Mouse (Mus musculus) midbrain, postnatal 0 days (tissue): ENCODE results near the gene C2cd4a. TPM values are rescaled to one million over a fixed set of nuclear protein-coding genes. Genes with fewer than 3 reads are reported as not detected.

Source experiments
- ATAC-seq: fragments of 200-750 bp; cut with Nextera tagmentation; 2 replicates; pipeline ENCODE4 v1.8.0; 2017; ENCODE audit warnings: moderate number of reproducible peaks, mild to moderate bottlenecking, moderate TSS enrichment, moderate library complexity; ENCODE audit not compliant: low FRiP score
- DNase-seq: peaks from one replicate; pipeline ENCODE4 v3.0.0-alpha.2; 2015; ENCODE audit warnings: low spot score
- H3K27ac ChIP-seq: fragments of 300-500 bp; sonication (generic); 2 replicates; pipeline ENCODE4 v1.5.1; 2014; ENCODE audit warnings: low read depth, mild to moderate bottlenecking, low read length, mixed read lengths
- H3K27me3 ChIP-seq: fragments of 300-500 bp; sonication (generic); 2 replicates; pipeline ENCODE4 v1.6.1; 2014; ENCODE audit warnings: low read length, control low read depth, mixed read lengths; ENCODE audit not compliant: insufficient read depth
- H3K36me3 ChIP-seq: fragments of 300-500 bp; sonication (generic); 2 replicates; pipeline ENCODE4 v1.6.1; 2014; ENCODE audit warnings: low read length, control low read depth, mixed read lengths; ENCODE audit not compliant: insufficient read depth
- H3K4me1 ChIP-seq: fragments of 300-500 bp; sonication (generic); 2 replicates; pipeline ENCODE4 v1.6.1; 2014; ENCODE audit warnings: mild to moderate bottlenecking, control low read depth, antibody characterized with exemption, low read length, mixed read lengths; ENCODE audit not compliant: insufficient read depth
- H3K4me2 ChIP-seq: fragments of 300-500 bp; sonication (generic); 2 replicates; pipeline ENCODE4 v1.6.1; 2014; ENCODE audit warnings: low read depth, mild to moderate bottlenecking, low read length, mixed read lengths; ENCODE audit not compliant: poor library complexity, severe bottlenecking
- H3K4me3 ChIP-seq: fragments of 300-500 bp; sonication (generic); 2 replicates; pipeline ENCODE4 v1.5.1; 2014; ENCODE audit warnings: low read depth, mild to moderate bottlenecking, low read length, moderate library complexity
- H3K9ac ChIP-seq: fragments of 300-500 bp; sonication (generic); replicated peaks from 2 replicates; pipeline ENCODE4 v1.6.1; 2014; ENCODE audit warnings: mild to moderate bottlenecking, low read length, moderate library complexity, mixed read lengths; ENCODE audit not compliant: poor library complexity, severe bottlenecking
- H3K9me3 ChIP-seq: fragments of 300-500 bp; sonication (generic); 2 replicates; pipeline ENCODE4 v1.6.1; 2016; ENCODE audit warnings: low read length, control low read depth
- CTCF ChIP-seq: IDR thresholded peaks from 2 replicates; pipeline ENCODE4 v1.5.1; 2016; ENCODE audit warnings: antibody characterized with exemption, mild to moderate bottlenecking
- WGBS: fragments of 180-500 bp; shearing (Covaris S2); extraction: QIAGEN DNeasy Blood & Tissue Kit; methylation state at CpG from one replicate; pipeline ENCODE4 v1.1.7; 2014; 5-methylcytosine and 5-hydroxymethylcytosine counted together
- polyA plus RNA-seq: library from polyadenylated mRNA; unstranded; fragments of >200 nt; fragmentation: Nextera tagmentation; extraction: Ambion mirVana; gene quantifications from 2 replicates; pipeline ENCODE4 v1.2.1, GENCODE M21; 2015
- total RNA-seq: library from RNA; depleted of rRNA; stranded (reverse); fragments of >200 nt; gene quantifications from 2 replicates; pipeline ENCODE4 v1.2.3, GENCODE M21; 2014

Gene C2cd4a
- total and polyA plus RNA-seq, 2 experiments from 2014 or later, result 0.68 to 0.71 TPM

DNA sequence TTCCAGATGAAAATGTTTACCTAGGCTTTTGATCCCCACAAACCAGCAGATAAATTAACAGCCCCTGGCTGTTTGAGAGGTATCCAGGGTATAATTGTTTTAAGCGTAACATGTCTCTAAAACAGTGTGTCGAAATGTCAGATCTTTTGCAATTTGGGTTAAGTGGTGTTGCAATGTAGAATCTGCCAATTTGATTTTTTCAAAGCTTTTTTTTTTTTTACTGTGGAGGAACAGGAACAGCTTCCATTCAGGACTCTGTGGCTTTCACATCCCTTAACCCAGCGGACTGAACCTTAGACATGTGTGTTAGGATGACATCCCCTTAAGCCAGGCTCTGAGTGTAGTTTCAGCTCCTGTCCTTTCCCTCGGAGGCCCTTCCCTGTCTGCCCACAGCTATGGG is 12.9 kb upstream of the C2cd4a start:
- no peak overlapping the region for H3K27ac ChIP-seq
- 0 out of 2 replicates have a peak, but pooled peaks cover 3% of the 10 kb centered on the region for H3K4me1 ChIP-seq
- H3K36me3 ChIP-seq, result no peaks in the 10 kb centered on the region
- no peak overlapping the region for H3K9ac ChIP-seq
- no peak overlapping the region for H3K4me2 ChIP-seq
- no peaks in the 10 kb centered on the region for H3K27me3 ChIP-seq
- DNase-seq (no peak), ATAC-seq (no peak)
- no peak overlapping the region for H3K4me3 ChIP-seq
- WGBS, result 77% methylated on average over 4 of the region's 4 CpGs
- H3K9me3 ChIP-seq, result no peaks in the 10 kb centered on the region
- no peak for TF ChIP-seq CTCF

GRCm38 (mm10) chr9:67842797-67843196 is 10.7 kb upstream of the C2cd4a start:
- Histone ChIP-seq H3K4me1 (0 out of 2 replicates have a peak, but pooled peaks cover 3% of the 10 kb centered on the region), H3K4me3 (no peak overlapping the region), H3K27me3 (no peaks in the 10 kb centered on the region), H3K36me3 (no peaks in the 10 kb centered on the region), H3K9ac (no peak overlapping the region), H3K27ac (no peak overlapping the region), H3K9me3 (no peaks in the 10 kb centered on the region), H3K4me2 (no peak overlapping the region)
- no peak for TF ChIP-seq CTCF
- ATAC-seq (no peak), DNase-seq (no peak)
- 67% methylated on average over 5 of the region's 5 CpGs for WGBS

DNA sequence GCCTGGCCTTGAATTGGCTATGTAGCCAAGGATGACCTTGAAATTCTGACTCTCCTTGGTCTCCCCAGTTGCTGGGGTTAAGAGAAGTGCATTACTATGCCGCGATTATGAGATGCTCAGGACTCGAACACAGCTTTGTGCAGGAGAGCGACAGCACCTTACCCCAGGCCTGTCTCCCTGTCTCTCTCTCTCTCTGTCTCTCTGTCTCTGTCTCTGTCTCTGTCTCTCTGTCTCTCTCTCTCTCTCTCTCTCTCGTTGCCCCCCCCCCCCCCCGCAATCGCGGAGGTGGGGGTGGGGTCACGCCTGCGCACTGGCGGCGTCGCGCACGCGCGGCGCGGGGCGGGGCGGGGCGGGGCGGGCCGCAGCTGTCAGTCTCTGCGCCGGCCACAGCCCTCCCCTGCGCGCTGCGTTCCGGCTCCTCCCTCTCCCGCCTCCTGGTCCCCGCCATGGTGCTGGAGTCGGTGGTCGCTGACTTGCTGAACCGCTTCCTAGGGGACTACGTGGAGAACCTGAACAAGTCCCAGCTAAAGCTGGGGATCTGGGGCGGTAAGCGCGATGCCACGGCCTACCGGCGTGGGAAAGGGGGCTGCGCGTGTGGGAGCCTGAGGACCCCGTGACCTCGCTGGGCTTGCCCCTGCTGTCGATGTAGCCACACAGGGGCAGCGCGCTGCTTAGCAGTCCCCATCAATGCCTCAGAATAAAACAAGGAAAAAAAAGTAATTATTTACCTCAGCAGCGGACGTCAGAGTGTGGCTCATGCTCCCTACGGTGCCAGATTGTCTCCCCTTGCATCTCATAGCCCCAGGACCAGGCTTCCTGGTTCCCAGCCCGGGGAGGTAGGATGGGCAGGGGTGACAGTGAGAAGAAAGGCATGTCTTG is 8.1 kb upstream of the C2cd4a start, which contains the start of gene Vps13c:
Gene Vps13c, plus strand, starts transcription at position 416 of the 879 bp plus-strand sequence.
- Histone ChIP-seq H3K9me3 (no peaks in the 10 kb centered on the region), H3K4me1 (0 out of 2 replicates have a peak, but pooled peaks cover 3% of the 10 kb centered on the region), H3K27ac (peak within 1 kb of the TSS; percentile 66), H3K36me3 (no peaks in the 10 kb centered on the region), H3K4me3 (peak within 1 kb of the TSS; percentile 69), H3K27me3 (no peaks in the 10 kb centered on the region), H3K4me2 (peak within 1 kb of the TSS; percentile 92), H3K9ac (peak within 1 kb of the TSS; percentile 69)
- TF ChIP-seq CTCF, result no peak; the same call in 1 of the 2 replicates
- under 1% methylated on average over 36 of the region's 53 CpGs for WGBS
- peak; percentile 85 for DNase-seq
- peak; percentile 98 for ATAC-seq

DNA sequence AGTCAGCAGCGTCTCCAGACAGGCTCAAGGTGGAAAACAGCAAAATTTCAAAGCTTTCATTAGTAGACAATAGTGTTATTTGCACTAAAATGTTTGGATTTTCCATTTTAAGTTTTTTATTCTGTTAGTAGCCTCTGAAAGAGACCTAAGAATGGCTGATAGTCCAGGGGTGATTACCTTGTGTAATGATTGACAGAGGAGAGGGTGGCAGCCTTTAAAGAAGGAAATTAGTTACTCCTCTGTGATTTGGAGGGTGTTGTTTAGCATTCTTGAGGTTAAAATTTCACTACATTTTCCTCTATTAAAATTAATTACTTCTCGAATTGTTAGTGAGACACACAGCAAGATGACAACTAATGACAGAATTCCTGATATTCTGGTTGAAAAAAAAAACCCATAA is 5.2 kb upstream of the C2cd4a start:
- WGBS, result 79% methylated on average over 2 of the region's 2 CpGs
- no peak for ATAC-seq

DNA sequence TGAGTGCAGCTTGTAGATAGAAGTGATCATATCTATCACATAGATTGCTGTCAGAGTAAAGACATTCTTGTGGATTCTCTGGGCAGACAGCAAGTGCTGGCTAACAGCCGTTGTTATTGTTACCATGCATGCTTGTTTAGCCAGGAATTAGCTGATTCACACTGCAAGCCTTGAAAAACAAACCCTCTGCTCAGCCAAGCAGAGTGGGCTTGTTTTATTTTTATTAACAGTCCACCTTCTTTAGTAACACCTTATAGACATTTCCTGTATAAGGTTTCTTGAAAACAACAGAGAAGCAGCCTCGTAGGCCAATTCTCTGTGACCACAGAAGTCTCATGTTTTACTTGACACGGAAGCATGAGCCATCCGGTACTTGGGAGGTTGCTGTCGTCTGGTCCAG is 2.4 kb upstream of the C2cd4a start:
- Histone ChIP-seq H3K27ac (no peak overlapping the region), H3K36me3 (no peaks in the 10 kb centered on the region), H3K4me3 (no peak overlapping the region), H3K27me3 (peaks cover 14% of the 10 kb centered on the region; the same call in 1 of the 2 replicates), H3K9me3 (no peaks in the 10 kb centered on the region), H3K4me1 (no peaks in the 10 kb centered on the region), H3K9ac (no peak overlapping the region), H3K4me2 (no peak overlapping the region)
- DNase-seq (no peak), ATAC-seq (no peak)
- TF ChIP-seq CTCF, result no peak
- WGBS, result 85% methylated on average over 5 of the region's 5 CpGs

More for the DNA sequence above, 5.2 kb upstream of the C2cd4a start:
- 0 out of 2 replicates have a peak, but pooled peaks cover 3% of the 10 kb centered on the region for H3K4me1 ChIP-seq
- H3K9me3 ChIP-seq, result no peaks in the 10 kb centered on the region
- no peak for TF ChIP-seq CTCF
- no peaks in the 10 kb centered on the region for H3K36me3 ChIP-seq
- H3K4me3 ChIP-seq, result no peak overlapping the region
- H3K27ac ChIP-seq, result no peak overlapping the region
- H3K9ac ChIP-seq, result no peak overlapping the region
- no peak overlapping the region for H3K4me2 ChIP-seq
- DNase-seq, result no peak
- peaks cover 9% of the 10 kb centered on the region; the same call in 1 of the 2 replicates for H3K27me3 ChIP-seq
